Comparison of ENCODE assay signal across 26 mouse cellular contexts in genomic region chr16:17872995-17873394, GRCm38 (mm10). TPM values are rescaled to one million over a fixed set of nuclear protein-coding genes. Genes with fewer than 3 reads are reported as not detected.
DNase-seq lines count a peak whose midpoint lies in the region; ATAC-seq and TF ChIP-seq lines count a peak whose summit lies in the region.
"Had no signal": no experiment of that assay in that cellular context is flagged by ENCODE, and none has a peak within 500 bp of the region (broad histone marks: within the 10 kb centered on the region; RNA-seq: fewer than 3 reads in every experiment).

No protein-coding gene starts in this region.

- no peaks in the 10 kb centered on the region for H3K9me3 ChIP-seq in heart, embryonic 10.5 days
- H3K9me3 ChIP-seq in hindbrain, embryonic 13.5 days: no peaks in the 10 kb centered on the region
- H3K9me3 ChIP-seq in hindbrain, embryonic 10.5 days: no peaks in the 10 kb centered on the region
- H3K9me3 ChIP-seq in liver, embryonic 14.5 days (ENCODE audit: control insufficient read depth, low read length): no peaks in the 10 kb centered on the region
- no peaks in the 10 kb centered on the region for H3K9me3 ChIP-seq in kidney, embryonic 14.5 days (ENCODE audit: control insufficient read depth, low read length)
- H3K9me3 ChIP-seq: forebrain, embryonic 13.5 days; hindbrain, embryonic 15.5 days; intestine, embryonic 15.5 days; kidney, embryonic 15.5 days; limb, embryonic 12.5 days; midbrain, embryonic 10.5 days had no signal

- peak overlapping the region; percentile 15; the same call in 1 of the 2 replicates for H3K9ac ChIP-seq in hindbrain, embryonic 13.5 days
- H3K9ac ChIP-seq in liver, embryonic 14.5 days (replicated peaks): no peak overlapping the region
- no peak overlapping the region for H3K9ac ChIP-seq in kidney, embryonic 14.5 days (ENCODE audit: low read depth, low read length)
- H3K9ac ChIP-seq: forebrain, embryonic 13.5 days; hindbrain, embryonic 15.5 days; intestine, embryonic 15.5 days; kidney, embryonic 15.5 days; limb, embryonic 12.5 days; lung, embryonic 14.5 days had no signal

- peak overlapping the region; percentile 62; the same call in 1 of the 2 replicates for H3K27ac ChIP-seq in heart, embryonic 10.5 days
- no peak overlapping the region for H3K27ac ChIP-seq in hindbrain, embryonic 13.5 days
- H3K27ac ChIP-seq in hindbrain, embryonic 10.5 days: no peak overlapping the region
- no peak overlapping the region for H3K27ac ChIP-seq in liver, embryonic 14.5 days
- H3K27ac ChIP-seq in kidney, embryonic 14.5 days (ENCODE audit: low read depth, low read length): no peak overlapping the region
- H3K27ac ChIP-seq: forebrain, embryonic 13.5 days; heart, adult 2 months; hindbrain, embryonic 15.5 days; intestine, embryonic 15.5 days; kidney, embryonic 15.5 days; limb, embryonic 12.5 days; midbrain, embryonic 10.5 days had no signal

- intact Hi-C loops in heart, postnatal 25 days (cut with DNase I): no loop called here

- no peak for TF ChIP-seq CTCF in liver, embryonic 14.5 days (IDR thresholded peaks at IDR 0.05; ENCODE audit: low read depth)

- ATAC-seq in hindbrain, embryonic 13.5 days (ENCODE audit: low FRiP score): no peak
- ATAC-seq in liver, embryonic 14.5 days (ENCODE audit: insufficient read depth): peak; percentile 54
- ATAC-seq in kidney, embryonic 14.5 days (ENCODE audit: low FRiP score, low TSS enrichment): no peak
- ATAC-seq: forebrain, embryonic 13.5 days; intestine, embryonic 15.5 days had no signal

- peaks cover 50% of the 10 kb centered on the region for H3K4me1 ChIP-seq in heart, embryonic 10.5 days
- H3K4me1 ChIP-seq in hindbrain, embryonic 13.5 days (replicated peaks): no peaks in the 10 kb centered on the region
- H3K4me1 ChIP-seq in hindbrain, embryonic 10.5 days (replicated peaks): 0 out of 2 replicates have a peak, but pooled peaks cover 4% of the 10 kb centered on the region
- peaks cover 28 to 31% of the 10 kb centered on the region in 2 experiments for H3K4me1 ChIP-seq in liver, embryonic 14.5 days (replicated peaks; ENCODE audit: control insufficient read depth in 2 of 2, insufficient read depth in 2 of 2, low read length in 1 of 2)
- H3K4me1 ChIP-seq in kidney, embryonic 14.5 days (ENCODE audit: control insufficient read depth, insufficient read depth, low read length): no peaks in the 10 kb centered on the region
- H3K4me1 ChIP-seq: forebrain, embryonic 13.5 days; hindbrain, embryonic 15.5 days; kidney, embryonic 15.5 days; limb, embryonic 12.5 days; midbrain, embryonic 10.5 days had no signal

- peak; percentile 55; the same call in 1 of the 2 replicates for TF ChIP-seq EP300 in liver, embryonic 14.5 days (IDR thresholded peaks at IDR 0.05; ENCODE audit: low read depth)

- peaks cover 39% of the 10 kb centered on the region for H3K36me3 ChIP-seq in heart, embryonic 10.5 days
- H3K36me3 ChIP-seq in hindbrain, embryonic 13.5 days: peaks cover 45% of the 10 kb centered on the region
- H3K36me3 ChIP-seq in hindbrain, embryonic 10.5 days: peaks cover 77% of the 10 kb centered on the region
- H3K36me3 ChIP-seq in liver, embryonic 14.5 days (replicated peaks; ENCODE audit: control insufficient read depth, insufficient read depth, low read depth): no peaks in the 10 kb centered on the region; the same call in 1 of the 2 replicates
- peaks cover 36% of the 10 kb centered on the region for H3K36me3 ChIP-seq in kidney, embryonic 14.5 days (ENCODE audit: control insufficient read depth, insufficient read depth, low read length)

- H3K4me2 ChIP-seq in hindbrain, embryonic 13.5 days: no peak overlapping the region
- H3K4me2 ChIP-seq in liver, embryonic 14.5 days (ENCODE audit: low read depth): no peak overlapping the region
- H3K4me2 ChIP-seq in kidney, embryonic 14.5 days (replicated peaks; ENCODE audit: low read depth, low read length): no peak overlapping the region
- H3K4me2 ChIP-seq: forebrain, embryonic 13.5 days; hindbrain, embryonic 15.5 days; intestine, embryonic 15.5 days; kidney, embryonic 15.5 days; limb, embryonic 12.5 days; lung, embryonic 14.5 days had no signal

- H3K27me3 ChIP-seq in heart, embryonic 10.5 days (ENCODE audit: insufficient read depth, poor library complexity, severe bottlenecking): no peaks in the 10 kb centered on the region
- H3K27me3 ChIP-seq in hindbrain, embryonic 13.5 days: no peaks in the 10 kb centered on the region
- no peaks in the 10 kb centered on the region for H3K27me3 ChIP-seq in hindbrain, embryonic 10.5 days (ENCODE audit: insufficient read depth, poor library complexity, severe bottlenecking)
- H3K27me3 ChIP-seq in liver, embryonic 14.5 days (ENCODE audit: control insufficient read depth, insufficient read depth, low read length): no peaks in the 10 kb centered on the region
- no peaks in the 10 kb centered on the region for H3K27me3 ChIP-seq in kidney, embryonic 14.5 days (ENCODE audit: control insufficient read depth, insufficient read depth, low read length)
- H3K27me3 ChIP-seq: forebrain, embryonic 13.5 days; hindbrain, embryonic 15.5 days; intestine, embryonic 15.5 days; kidney, embryonic 15.5 days; limb, embryonic 12.5 days had no signal

- DNase-seq in heart, embryonic 10.5 days (ENCODE audit: low spot score): peak; percentile 85
- no peak for DNase-seq in heart, postnatal 25 days (ENCODE audit: low spot score)
- DNase-seq in hindbrain, embryonic 10.5 days (ENCODE audit: low spot score): no peak
- peak in 1 of 3 experiments; percentile 17 for DNase-seq in liver, embryonic 14.5 days (ENCODE audit: low read depth in 3 of 3, low spot score in 3 of 3)
- DNase-seq in spleen, postnatal 4 days (ENCODE audit: low spot score in 2 of 2): no peak
- DNase-seq: cerebellum, adult 18-20 months; cerebellum, postnatal 25 days; embryo, embryonic 11 days; gastrocnemius, postnatal 10 days; lung, embryonic 14.5 days; lung, postnatal 36 days; right cerebral cortex, postnatal 4 days had no signal

- no peak overlapping the region for H3K4me3 ChIP-seq in heart, embryonic 10.5 days
- no peak overlapping the region for H3K4me3 ChIP-seq in hindbrain, embryonic 13.5 days
- H3K4me3 ChIP-seq in hindbrain, embryonic 10.5 days: no peak overlapping the region
- no peak overlapping the region for H3K4me3 ChIP-seq in liver, embryonic 14.5 days (ENCODE audit: insufficient read depth in 1 of 2, low read depth in 2 of 2, low read length in 2 of 2)
- no peak overlapping the region for H3K4me3 ChIP-seq in kidney, embryonic 14.5 days (ENCODE audit: low read length)
- H3K4me3 ChIP-seq: forebrain, embryonic 13.5 days; heart, adult 2 months; hindbrain, embryonic 15.5 days; intestine, embryonic 15.5 days; kidney, embryonic 15.5 days; limb, embryonic 12.5 days; midbrain, embryonic 10.5 days had no signal

- WGBS in heart, embryonic 10.5 days: 10% methylated on average over 4 of the region's 4 CpGs
- WGBS in hindbrain, embryonic 13.5 days: 75% methylated on average over 4 of the region's 4 CpGs
- WGBS in hindbrain, embryonic 10.5 days: 58% methylated on average over 4 of the region's 4 CpGs
- 12% methylated on average over 4 of the region's 4 CpGs for WGBS in liver, embryonic 14.5 days (ENCODE audit: insufficient replicate concordance)
- WGBS in kidney, embryonic 14.5 days: 39% methylated on average over 4 of the region's 4 CpGs

RNA-seq across cellular contexts. Expression of gene Gm20518, which starts 18.5 kb away (rescaled TPM):
- polyA plus RNA-seq in heart, embryonic 10.5 days (2016; fragmentation: Nextera tagmentation; extraction: Ambion mirVana): 0.22 and 0.25 TPM in 2 replicates
- under 1 TPM; 0.17 to 0.68 TPM for total RNA-seq in heart, postnatal 25 days (2021)
- 0.63 and 0.65 TPM in 2 replicates for polyA plus RNA-seq in hindbrain, embryonic 13.5 days (2015; fragmentation: Nextera tagmentation; extraction: Ambion mirVana)
- 0.14 and 0.20 TPM in 2 replicates for polyA plus RNA-seq in hindbrain, embryonic 10.5 days (2016; fragmentation: Nextera tagmentation; extraction: Ambion mirVana)
- polyA plus RNA-seq in liver, embryonic 14.5 days (2012; rRNA removed): 0.25 and 0.34 TPM in 2 replicates
- not detected in 2 replicates for polyA plus RNA-seq in liver, embryonic 14.5 days (2014; fragmentation: Nextera tagmentation; extraction: Ambion mirVana)
- 0.23 and 0.31 TPM in 2 replicates for polyA plus RNA-seq in kidney, embryonic 14.5 days (2014; fragmentation: Nextera tagmentation; extraction: Ambion mirVana)

RNA-seq across cellular contexts. Expression of gene Tssk1, which starts 21.0 kb away (rescaled TPM):
- polyA plus RNA-seq in heart, embryonic 10.5 days (2016; fragmentation: Nextera tagmentation; extraction: Ambion mirVana): not detected in 2 replicates
- under 1 TPM; 0.05 to 0.11 TPM for total RNA-seq in heart, postnatal 25 days (2021)
- polyA plus RNA-seq in hindbrain, embryonic 13.5 days (2015; fragmentation: Nextera tagmentation; extraction: Ambion mirVana): 0.05 and 0.10 TPM in 2 replicates
- not detected in 2 replicates for polyA plus RNA-seq in hindbrain, embryonic 10.5 days (2016; fragmentation: Nextera tagmentation; extraction: Ambion mirVana)
- not detected in 2 replicates for polyA plus RNA-seq in liver, embryonic 14.5 days (2012; rRNA removed)
- not detected in 2 replicates for polyA plus RNA-seq in liver, embryonic 14.5 days (2014; fragmentation: Nextera tagmentation; extraction: Ambion mirVana)
- polyA plus RNA-seq in kidney, embryonic 14.5 days (2014; fragmentation: Nextera tagmentation; extraction: Ambion mirVana): not detected in 2 replicates
- total RNA-seq: adrenal gland, adult 18-20 months had no signal
- polyA plus RNA-seq: intestine, embryonic 15.5 days; kidney, embryonic 15.5 days; limb, embryonic 12.5 days had no signal

RNA-seq across cellular contexts. Expression of gene Dgcr2, which starts 25.4 kb away (rescaled TPM):
- 63.7 and 69.6 TPM in 2 replicates for polyA plus RNA-seq in heart, embryonic 10.5 days (2016; fragmentation: Nextera tagmentation; extraction: Ambion mirVana)
- total RNA-seq in heart, postnatal 25 days (2021): 10 to 100 TPM; 46.5 to 49.5 TPM
- 94.0 and 101 TPM in 2 replicates for polyA plus RNA-seq in hindbrain, embryonic 13.5 days (2015; fragmentation: Nextera tagmentation; extraction: Ambion mirVana)
- 96.0 and 100 TPM in 2 replicates for polyA plus RNA-seq in hindbrain, embryonic 10.5 days (2016; fragmentation: Nextera tagmentation; extraction: Ambion mirVana)
- polyA plus RNA-seq in liver, embryonic 14.5 days (2012; rRNA removed): 14.2 and 16.3 TPM in 2 replicates
- 13.2 and 15.5 TPM in 2 replicates for polyA plus RNA-seq in liver, embryonic 14.5 days (2014; fragmentation: Nextera tagmentation; extraction: Ambion mirVana)
- 73.0 and 91.7 TPM in 2 replicates for polyA plus RNA-seq in kidney, embryonic 14.5 days (2014; fragmentation: Nextera tagmentation; extraction: Ambion mirVana)

RNA-seq across cellular contexts. Expression of gene Tssk2, which starts 25.4 kb away (rescaled TPM):
- not detected in 2 replicates for polyA plus RNA-seq in heart, embryonic 10.5 days (2016; fragmentation: Nextera tagmentation; extraction: Ambion mirVana)
- not detected for total RNA-seq in heart, postnatal 25 days (2021)
- not detected in 2 replicates for polyA plus RNA-seq in hindbrain, embryonic 13.5 days (2015; fragmentation: Nextera tagmentation; extraction: Ambion mirVana)
- polyA plus RNA-seq in hindbrain, embryonic 10.5 days (2016; fragmentation: Nextera tagmentation; extraction: Ambion mirVana): not detected in 2 replicates
- polyA plus RNA-seq in liver, embryonic 14.5 days (2012; rRNA removed): not detected in 2 replicates
- not detected in 2 replicates for polyA plus RNA-seq in liver, embryonic 14.5 days (2014; fragmentation: Nextera tagmentation; extraction: Ambion mirVana)
- not detected in 2 replicates for polyA plus RNA-seq in kidney, embryonic 14.5 days (2014; fragmentation: Nextera tagmentation; extraction: Ambion mirVana)
- total RNA-seq: adrenal gland, adult 18-20 months; adrenal gland, postnatal 4 days; gastrocnemius, postnatal 10 days; heart, adult 2 months; layer of hippocampus, postnatal 10 days had no signal
- polyA plus RNA-seq: forebrain, embryonic 13.5 days; frontal cortex, adult 2 months; hindbrain, embryonic 15.5 days; intestine, embryonic 15.5 days; kidney, embryonic 15.5 days; large intestine, adult 2 months; limb, embryonic 12.5 days; lung, embryonic 14.5 days had no signal

RNA-seq across cellular contexts. Expression of gene Car15, which starts 34.8 kb away (rescaled TPM):
- polyA plus RNA-seq in heart, embryonic 10.5 days (2016; fragmentation: Nextera tagmentation; extraction: Ambion mirVana): 2.0 and 2.3 TPM in 2 replicates
- 1 to 10 TPM; 1.8 to 2.5 TPM for total RNA-seq in heart, postnatal 25 days (2021)
- polyA plus RNA-seq in hindbrain, embryonic 13.5 days (2015; fragmentation: Nextera tagmentation; extraction: Ambion mirVana): 4.5 and 4.8 TPM in 2 replicates
- polyA plus RNA-seq in hindbrain, embryonic 10.5 days (2016; fragmentation: Nextera tagmentation; extraction: Ambion mirVana): 1.9 and 2.3 TPM in 2 replicates
- polyA plus RNA-seq in liver, embryonic 14.5 days (2012; rRNA removed): 1.3 and 1.6 TPM in 2 replicates
- not detected in 2 replicates for polyA plus RNA-seq in liver, embryonic 14.5 days (2014; fragmentation: Nextera tagmentation; extraction: Ambion mirVana)
- polyA plus RNA-seq in kidney, embryonic 14.5 days (2014; fragmentation: Nextera tagmentation; extraction: Ambion mirVana): 2.7 and 2.9 TPM in 2 replicates
